Mouse (Mus musculus) embryonic facial prominence, embryonic 14.5 days (tissue): ENCODE measurements around the gene Dis3l2. TPM values are rescaled to one million over a fixed set of nuclear protein-coding genes. Genes with fewer than 3 reads are reported as not detected.

Source experiments
- ATAC-seq: fragments of 200-750 bp; cut with Nextera tagmentation; 2 replicates; pipeline ENCODE4 v1.8.0; 2017; ENCODE audit warnings: low read depth, moderate number of reproducible peaks, moderate TSS enrichment
- DNase-seq: peaks from one replicate; pipeline ENCODE4 v3.0.0-alpha.2; 2015; ENCODE audit warnings: low spot score
- H3K27ac ChIP-seq: fragments of 300-500 bp; sonication (generic); replicated peaks from 2 replicates; pipeline ENCODE4 v1.5.1; 2014; ENCODE audit warnings: low read depth, mild to moderate bottlenecking, low read length, moderate library complexity
- H3K27me3 ChIP-seq: fragments of 300-500 bp; sonication (generic); replicated peaks from 2 replicates; pipeline ENCODE4 v1.6.1; 2014; ENCODE audit warnings: low read length; ENCODE audit not compliant: control insufficient read depth, insufficient read depth
- H3K36me3 ChIP-seq: fragments of 300-500 bp; sonication (generic); 2 replicates; pipeline ENCODE4 v1.6.1; 2014; ENCODE audit warnings: low read length, mixed read lengths; ENCODE audit not compliant: control insufficient read depth, insufficient read depth
- H3K4me1 ChIP-seq: fragments of 300-500 bp; sonication (generic); 2 replicates; pipeline ENCODE4 v1.6.1; 2014; ENCODE audit warnings: antibody characterized with exemption, low read length; ENCODE audit not compliant: control insufficient read depth, insufficient read depth
- H3K4me2 ChIP-seq: fragments of 300-500 bp; sonication (generic); 2 replicates; pipeline ENCODE4 v1.6.1; 2014; ENCODE audit warnings: low read depth, mild to moderate bottlenecking, low read length, moderate library complexity, mixed read lengths
- H3K4me3 ChIP-seq: fragments of 300-500 bp; sonication (generic); 2 replicates; pipeline ENCODE4 v1.5.1; 2014; ENCODE audit warnings: low read depth, mild to moderate bottlenecking, low read length
- H3K9ac ChIP-seq: fragments of 300-500 bp; sonication (generic); 2 replicates; pipeline ENCODE4 v1.6.1; 2014; ENCODE audit warnings: low read depth, mild to moderate bottlenecking, low read length, moderate library complexity, mixed read lengths
- H3K9me3 ChIP-seq: fragments of 300-500 bp; sonication (generic); 2 replicates; pipeline ENCODE4 v1.6.1; 2016; ENCODE audit warnings: low read length; ENCODE audit not compliant: control insufficient read depth
- WGBS: fragments of 180-500 bp; shearing (Covaris S2); extraction: QIAGEN DNeasy Blood & Tissue Kit; methylation state at CpG from one replicate; pipeline ENCODE4 v1.1.7; 2014; 5-methylcytosine and 5-hydroxymethylcytosine counted together
- polyA plus RNA-seq: library from polyadenylated mRNA; unstranded; fragments of >200 nt; fragmentation: Nextera tagmentation; extraction: Ambion mirVana; gene quantifications from 2 replicates; pipeline ENCODE4 v1.2.1, GENCODE M21; 2014

Dis3l2 gene
- polyA plus RNA-seq, 1 experiment from 2014 or later = 21.2 TPM

DNA sequence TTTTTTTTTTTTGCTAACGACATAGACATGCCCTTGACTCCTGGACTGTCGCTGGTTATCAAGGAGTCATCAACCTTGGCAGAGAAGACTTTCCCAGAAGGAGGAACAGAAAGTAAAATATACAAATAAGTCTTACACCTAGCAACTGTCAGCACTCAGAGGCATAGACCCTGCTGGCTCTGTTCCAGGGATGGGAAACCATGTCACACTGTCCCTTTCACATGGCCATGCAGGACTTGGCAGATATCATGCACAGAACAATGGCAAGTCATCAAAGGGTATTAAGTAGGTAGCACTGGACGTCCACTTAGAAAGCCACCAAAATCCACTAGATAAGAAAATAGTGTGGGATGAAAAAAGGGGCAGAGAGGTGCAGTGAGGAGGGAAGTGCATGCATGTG lies 46.5 kb downstream of the Dis3l2 start:
- Histone ChIP-seq H3K4me2 (no peak overlapping the region), H3K4me1 (no peaks in the 10 kb centered on the region), H3K36me3 (peaks cover 36% of the 10 kb centered on the region), H3K9ac (no peak overlapping the region), H3K9me3 (no peaks in the 10 kb centered on the region), H3K4me3 (no peak overlapping the region), H3K27me3 (no peaks in the 10 kb centered on the region), H3K27ac (no peak overlapping the region)
- DNase-seq = no peak
- WGBS = 83% methylated on average over 3 of the region's 3 CpGs
- ATAC-seq = no peak

- WGBS = 79% methylated on average over 8 of the region's 8 CpGs
- no peak overlapping the region for H3K4me3 ChIP-seq
- no peak overlapping the region for H3K27ac ChIP-seq
- DNase-seq = no peak
- H3K4me1 ChIP-seq = no peaks in the 10 kb centered on the region
- no peak overlapping the region for H3K4me2 ChIP-seq
- H3K27me3 ChIP-seq = no peaks in the 10 kb centered on the region
- no peak for ATAC-seq
- H3K9ac ChIP-seq = no peak overlapping the region
- peaks cover 20% of the 10 kb centered on the region; the same call in 1 of the 2 replicates for H3K36me3 ChIP-seq
- H3K9me3 ChIP-seq = no peaks in the 10 kb centered on the region
These were observed 49.8 kb downstream of the Dis3l2 start for GRCm38 (mm10) chr1:86753416-86753815.

DNA sequence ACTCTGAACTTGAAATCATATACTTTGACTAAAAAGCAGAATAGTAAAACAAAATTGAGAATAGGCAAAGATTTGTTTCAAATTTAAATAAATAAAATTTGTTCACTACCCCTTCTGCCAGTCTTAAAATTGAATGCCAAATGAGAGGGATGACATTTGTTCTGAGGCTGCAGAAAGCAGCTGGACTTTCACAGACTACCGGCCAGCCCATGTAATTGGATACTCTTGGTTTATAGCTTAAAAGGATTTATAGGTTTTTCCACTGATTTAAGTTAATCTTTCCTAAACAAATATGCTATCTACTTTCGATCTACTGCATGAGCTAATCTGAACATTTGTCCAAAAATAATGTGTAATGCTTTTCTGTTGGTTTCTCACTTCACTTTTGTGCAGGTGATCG lies 50.7 kb downstream of the Dis3l2 start:
- Histone ChIP-seq H3K27ac (no peak overlapping the region), H3K27me3 (no peaks in the 10 kb centered on the region), H3K36me3 (peaks cover 16% of the 10 kb centered on the region; the same call in 1 of the 2 replicates), H3K4me2 (no peak overlapping the region), H3K9ac (no peak overlapping the region), H3K4me1 (no peaks in the 10 kb centered on the region), H3K4me3 (no peak overlapping the region), H3K9me3 (no peaks in the 10 kb centered on the region)
- 56% methylated on average over 3 of the region's 3 CpGs for WGBS
- no peak for ATAC-seq
- DNase-seq = peak; percentile 12

- H3K9me3 ChIP-seq = no peaks in the 10 kb centered on the region
- H3K4me3 ChIP-seq = no peak overlapping the region
- H3K27me3 ChIP-seq = no peaks in the 10 kb centered on the region
- DNase-seq (peak; percentile 73), ATAC-seq (peak; percentile 72)
- 70% methylated on average over 6 of the region's 6 CpGs for WGBS
- no peaks in the 10 kb centered on the region for H3K4me1 ChIP-seq
- H3K27ac ChIP-seq = no peak overlapping the region
- peaks cover 25% of the 10 kb centered on the region for H3K36me3 ChIP-seq
- no peak overlapping the region for H3K4me2 ChIP-seq
- H3K9ac ChIP-seq = no peak overlapping the region
These were observed 54.5 kb downstream of the Dis3l2 start for GRCm38 (mm10) chr1:86758091-86758490.

- ATAC-seq (no peak), DNase-seq (no peak)
- H3K27ac ChIP-seq = no peak overlapping the region
- peaks cover 16% of the 10 kb centered on the region for H3K36me3 ChIP-seq
- no peak overlapping the region for H3K4me3 ChIP-seq
- H3K9ac ChIP-seq = no peak overlapping the region
- no peaks in the 10 kb centered on the region for H3K4me1 ChIP-seq
- no peak overlapping the region for H3K4me2 ChIP-seq
- no peaks in the 10 kb centered on the region for H3K9me3 ChIP-seq
- H3K27me3 ChIP-seq = no peaks in the 10 kb centered on the region
- 91% methylated on average over 6 of the region's 6 CpGs for WGBS
These were observed 58.6 kb downstream of the Dis3l2 start for GRCm38 (mm10) chr1:86762161-86762560.

DNA sequence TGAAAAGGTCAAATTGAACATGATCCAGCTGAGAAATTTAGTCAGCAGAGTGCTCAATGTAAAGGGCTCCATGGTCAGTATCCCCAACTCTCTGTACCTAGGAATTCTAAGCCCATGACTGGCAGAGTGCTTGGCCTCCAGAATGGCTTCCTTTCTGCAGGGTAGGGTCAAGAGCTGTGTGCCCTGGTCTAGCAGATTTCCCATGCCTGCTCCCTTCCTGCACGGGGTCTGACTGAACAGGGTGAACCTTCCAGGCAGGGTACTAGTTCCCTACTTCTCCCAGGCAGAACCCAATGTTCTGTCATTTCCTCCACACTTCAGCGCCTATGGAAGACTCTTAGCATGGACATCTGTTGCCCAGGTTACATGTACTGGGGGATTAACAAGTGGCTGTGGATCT lies 97.6 kb downstream of the Dis3l2 start:
- H3K27me3 ChIP-seq = no peaks in the 10 kb centered on the region
- H3K27ac ChIP-seq = no peak overlapping the region
- no peak overlapping the region for H3K4me2 ChIP-seq
- no peak overlapping the region for H3K9ac ChIP-seq
- DNase-seq = no peak
- no peak for ATAC-seq
- H3K9me3 ChIP-seq = no peaks in the 10 kb centered on the region
- H3K4me3 ChIP-seq = no peak overlapping the region
- 87% methylated on average over 2 of the region's 2 CpGs for WGBS
- no peaks in the 10 kb centered on the region for H3K36me3 ChIP-seq
- no peaks in the 10 kb centered on the region for H3K4me1 ChIP-seq

- Histone ChIP-seq H3K9ac (no peak overlapping the region), H3K9me3 (no peaks in the 10 kb centered on the region), H3K27ac (no peak overlapping the region), H3K27me3 (no peaks in the 10 kb centered on the region), H3K4me2 (no peak overlapping the region), H3K4me3 (no peak overlapping the region), H3K4me1 (0 out of 2 replicates have a peak, but pooled peaks cover 4% of the 10 kb centered on the region), H3K36me3 (no peaks in the 10 kb centered on the region)
- 54% methylated on average over 3 of the region's 3 CpGs for WGBS
- ATAC-seq (no peak), DNase-seq (peak; percentile 22)
These were observed 108.1 kb downstream of the Dis3l2 start for GRCm38 (mm10) chr1:86811756-86812155.

GRCm38 (mm10) chr1:86822266-86822665 lies 118.7 kb downstream of the Dis3l2 start:
- peaks cover 10% of the 10 kb centered on the region for H3K36me3 ChIP-seq
- WGBS = 41% methylated on average over 1 of the region's 1 CpGs
- no peak for DNase-seq
- H3K9me3 ChIP-seq = no peaks in the 10 kb centered on the region
- no peak for ATAC-seq
- H3K4me2 ChIP-seq = no peak overlapping the region
- H3K27ac ChIP-seq = no peak overlapping the region
- no peak overlapping the region for H3K9ac ChIP-seq
- H3K27me3 ChIP-seq = no peaks in the 10 kb centered on the region
- H3K4me1 ChIP-seq = no peaks in the 10 kb centered on the region
- no peak overlapping the region for H3K4me3 ChIP-seq

DNA sequence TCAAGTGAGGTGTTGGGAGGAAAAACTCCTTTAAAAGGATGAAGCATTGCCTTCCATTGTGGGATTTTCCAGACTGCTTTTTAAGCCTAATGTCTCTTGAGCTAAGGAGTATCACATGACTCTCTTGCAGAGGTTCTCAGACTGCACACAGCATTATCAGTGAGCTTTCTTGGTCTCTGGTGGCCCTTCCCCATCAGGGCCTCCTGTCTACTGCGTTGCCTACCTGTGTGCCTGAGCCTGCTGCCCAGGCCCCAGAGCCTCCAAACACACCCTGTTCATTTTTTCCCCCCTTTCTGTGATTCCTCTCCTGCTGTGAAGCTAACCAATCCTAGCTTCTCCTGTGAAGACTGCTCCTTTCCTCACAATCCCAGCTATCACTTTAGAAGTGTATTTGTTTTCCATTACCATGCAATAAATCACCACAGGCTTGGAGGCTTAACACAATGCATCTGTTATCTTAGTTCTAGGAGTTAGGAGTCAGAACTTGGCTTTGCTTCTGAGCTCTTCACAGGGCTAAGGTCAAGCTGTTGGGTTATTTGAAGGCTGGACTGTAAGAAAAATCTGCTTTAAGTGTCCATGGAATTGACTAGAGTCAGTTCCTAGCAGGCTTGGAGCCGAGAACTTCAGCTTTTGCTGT lies 130.9 kb downstream of the Dis3l2 start:
- WGBS = 75% methylated on average over 2 of the region's 2 CpGs
- H3K36me3 ChIP-seq = peaks cover 5% of the 10 kb centered on the region; the same call in 1 of the 2 replicates
- H3K9me3 ChIP-seq = no peaks in the 10 kb centered on the region
- H3K27ac ChIP-seq = no peak overlapping the region
- no peak for DNase-seq
- H3K4me2 ChIP-seq = no peak overlapping the region
- no peaks in the 10 kb centered on the region for H3K4me1 ChIP-seq
- ATAC-seq = no peak
- no peak overlapping the region for H3K9ac ChIP-seq
- no peaks in the 10 kb centered on the region for H3K27me3 ChIP-seq
- no peak overlapping the region for H3K4me3 ChIP-seq
